Mouse (Mus musculus) forebrain, embryonic 13.5 days (tissue): ENCODE measurements around the gene Hdc. TPM values are rescaled to one million over a fixed set of nuclear protein-coding genes. Genes with fewer than 3 reads are reported as not detected.
A peak's percentile ranks its signal among the peaks of the same experiment; 100 is the strongest.

Experiments
- ATAC-seq: fragments of 200-750 bp; cut with Nextera tagmentation; 2 replicates; pipeline ENCODE4 v1.8.0; 2017
- H3K27ac ChIP-seq: fragments of 300-500 bp; sonication (generic); 2 replicates; pipeline ENCODE4 v1.5.1; 2015; ENCODE audit warnings: inconsistent platforms, mild to moderate bottlenecking, moderate library complexity
- H3K27me3 ChIP-seq: fragments of 300-500 bp; sonication (generic); 2 replicates; pipeline ENCODE4 v1.6.1; 2015; ENCODE audit warnings: mild to moderate bottlenecking, inconsistent platforms
- H3K36me3 ChIP-seq: fragments of 300-500 bp; sonication (generic); 2 replicates; pipeline ENCODE4 v1.6.1; 2015; ENCODE audit warnings: mild to moderate bottlenecking, inconsistent platforms; ENCODE audit not compliant: poor library complexity, severe bottlenecking
- H3K4me1 ChIP-seq: fragments of 300-500 bp; sonication (generic); 2 replicates; pipeline ENCODE4 v1.6.1; 2015; ENCODE audit warnings: inconsistent platforms
- H3K4me2 ChIP-seq: fragments of 300-500 bp; sonication (generic); 2 replicates; pipeline ENCODE4 v1.6.1; 2015; ENCODE audit warnings: inconsistent platforms, mild to moderate bottlenecking, moderate library complexity
- H3K4me3 ChIP-seq: fragments of 300-500 bp; sonication (generic); 2 replicates; pipeline ENCODE4 v1.5.1; 2015; ENCODE audit warnings: mild to moderate bottlenecking, inconsistent platforms
- H3K9ac ChIP-seq: fragments of 300-500 bp; sonication (generic); 2 replicates; pipeline ENCODE4 v1.6.1; 2015; ENCODE audit warnings: mild to moderate bottlenecking, inconsistent platforms
- H3K9me3 ChIP-seq: fragments of 300-500 bp; sonication (generic); replicated peaks from 2 replicates; pipeline ENCODE4 v1.6.1; 2016; ENCODE audit warnings: inconsistent platforms
- WGBS: fragments of 180-500 bp; shearing (Covaris S2); methylation state at CpG from one replicate; pipeline ENCODE4 v1.1.7; 2015; 5-methylcytosine and 5-hydroxymethylcytosine counted together
- polyA plus RNA-seq: library from polyadenylated mRNA; unstranded; fragments of >200 nt; fragmentation: Nextera tagmentation; extraction: Ambion mirVana; gene quantifications from 2 replicates; pipeline ENCODE4 v1.2.1, GENCODE M21; 2015

Gene Hdc
- polyA plus RNA-seq, 1 experiment from 2014 or later = 1.0 TPM

GRCm38 (mm10) chr2:126597279-126598241 lies 21.5 kb downstream of the Hdc start:
- Histone ChIP-seq H3K4me2 (no peak overlapping the region), H3K4me3 (no peak overlapping the region), H3K9ac (no peak overlapping the region), H3K9me3 (no peaks in the 10 kb centered on the region), H3K27ac (no peak overlapping the region), H3K27me3 (no peaks in the 10 kb centered on the region), H3K4me1 (no peaks in the 10 kb centered on the region), H3K36me3 (no peaks in the 10 kb centered on the region)
- ATAC-seq = no peak
- 87% methylated on average over 20 of the region's 20 CpGs for WGBS

DNA sequence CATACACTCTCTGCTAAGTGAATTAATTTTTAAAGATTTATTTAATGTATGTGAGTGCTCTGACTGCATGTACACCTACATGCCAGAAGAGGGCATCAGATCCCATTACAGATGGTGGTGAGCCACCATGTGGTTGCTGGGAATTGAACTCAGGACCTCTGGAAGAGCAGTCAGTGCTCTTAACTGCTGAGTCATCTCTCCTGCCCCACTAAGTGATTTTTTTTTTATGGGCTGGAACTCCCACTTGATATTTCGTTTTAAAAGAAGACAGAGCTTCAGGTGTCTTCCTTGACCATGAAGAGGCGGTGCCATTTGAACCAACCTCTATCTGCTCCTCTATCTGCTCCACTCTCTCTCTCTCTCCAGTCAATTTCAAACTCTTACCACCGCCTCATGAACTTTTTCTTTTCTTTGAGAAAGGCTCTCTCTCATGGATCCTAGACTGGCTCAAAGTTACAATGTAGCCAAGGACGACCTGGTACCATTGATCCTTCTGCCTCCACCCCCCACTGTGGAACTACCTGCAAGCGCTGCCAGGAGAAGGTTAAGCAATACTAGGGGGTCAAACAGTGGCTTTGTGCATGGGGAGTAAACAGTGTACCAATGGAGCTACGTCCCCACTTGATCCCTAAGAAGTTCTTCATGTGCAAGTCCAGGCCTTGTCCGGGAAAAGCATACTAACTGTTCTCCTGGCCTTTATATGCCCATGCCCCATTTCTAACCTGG lies 22.6 kb downstream of the Hdc start:
- 90% methylated on average over 7 of the region's 7 CpGs for WGBS
- no peak overlapping the region for H3K4me2 ChIP-seq
- H3K4me1 ChIP-seq = no peaks in the 10 kb centered on the region

DNA sequence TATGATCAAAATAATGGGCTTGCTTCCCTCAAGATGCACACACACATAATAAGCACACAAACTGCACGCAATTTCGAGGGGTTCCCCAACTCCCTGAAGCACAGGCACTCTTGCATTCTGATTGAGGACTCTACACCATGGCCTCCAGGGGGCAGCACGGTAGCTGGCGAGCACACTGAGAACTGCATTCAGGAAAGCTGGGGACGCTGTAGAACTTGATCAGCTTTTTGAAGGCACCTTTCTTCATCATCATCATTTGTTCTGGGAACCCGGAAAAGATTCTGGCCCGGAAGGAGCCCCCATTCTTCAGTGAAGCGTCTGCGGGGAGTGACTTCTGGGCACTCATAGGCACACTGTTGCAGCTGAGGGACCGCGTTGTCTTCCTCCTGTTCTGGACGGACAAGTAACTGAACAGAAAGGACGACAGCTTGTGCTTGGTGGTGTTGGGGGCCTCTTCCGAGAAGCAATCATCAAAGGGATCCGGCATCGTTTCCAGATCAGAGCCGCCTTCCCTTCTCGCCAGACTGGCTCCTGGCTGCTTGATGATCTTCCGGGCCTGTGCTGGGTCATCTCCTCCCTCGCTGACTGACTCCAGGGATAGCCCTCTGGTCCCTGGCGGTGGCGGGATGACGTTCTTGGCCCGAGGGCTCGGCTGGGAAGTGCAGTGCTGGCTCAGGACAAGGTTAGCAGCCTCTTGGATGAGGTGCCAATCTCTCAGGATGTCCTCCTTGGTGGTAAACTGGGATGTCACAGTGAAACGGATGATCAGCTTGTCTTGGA lies 25.1 kb downstream of the Hdc start:
- Histone ChIP-seq H3K27me3 (no peaks in the 10 kb centered on the region), H3K36me3 (no peaks in the 10 kb centered on the region), H3K4me2 (peak overlapping the region; percentile 56), H3K27ac (no peak overlapping the region), H3K9ac (peak overlapping the region; percentile 1; the same call in 1 of the 2 replicates), H3K4me3 (peak overlapping the region; percentile 25), H3K4me1 (no peaks in the 10 kb centered on the region), H3K9me3 (no peaks in the 10 kb centered on the region)
- ATAC-seq = peak; percentile 70
- 40% methylated on average over 26 of the region's 26 CpGs for WGBS

More for the DNA sequence above, 22.6 kb downstream of the Hdc start:
- ATAC-seq = no peak
- Histone ChIP-seq H3K9ac (no peak overlapping the region), H3K9me3 (no peaks in the 10 kb centered on the region), H3K4me3 (no peak overlapping the region), H3K36me3 (no peaks in the 10 kb centered on the region), H3K27me3 (no peaks in the 10 kb centered on the region), H3K27ac (no peak overlapping the region)

GRCm38 (mm10) chr2:126591304-126591703 lies 27.8 kb downstream of the Hdc start:
- Histone ChIP-seq H3K9ac (no peak overlapping the region), H3K36me3 (no peaks in the 10 kb centered on the region), H3K9me3 (no peaks in the 10 kb centered on the region), H3K27ac (no peak overlapping the region), H3K27me3 (no peaks in the 10 kb centered on the region), H3K4me2 (no peak overlapping the region), H3K4me3 (no peak overlapping the region), H3K4me1 (no peaks in the 10 kb centered on the region)
- 94% methylated on average over 4 of the region's 4 CpGs for WGBS
- no peak for ATAC-seq

DNA sequence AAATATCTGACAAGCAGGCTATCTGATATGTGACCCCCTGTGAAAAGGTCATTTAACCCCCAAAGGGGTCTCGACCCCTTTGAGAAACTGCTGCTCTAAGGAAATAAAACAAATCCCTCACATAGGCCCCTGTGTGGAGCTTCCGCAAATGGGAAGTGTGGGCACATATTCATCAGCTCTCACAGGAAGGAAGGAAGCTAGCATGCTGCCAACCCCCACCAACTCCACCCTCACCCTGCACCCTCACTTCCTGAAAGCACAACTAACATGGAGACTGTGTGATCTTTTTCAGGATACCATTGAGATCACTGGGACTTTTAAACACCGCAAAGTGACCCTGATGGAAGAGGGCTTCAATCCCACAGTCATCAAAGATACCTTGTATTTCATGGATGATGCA lies 31.6 kb downstream of the Hdc start:
- 87% methylated on average over 3 of the region's 3 CpGs for WGBS
- Histone ChIP-seq H3K9ac (no peak overlapping the region), H3K4me3 (no peak overlapping the region), H3K36me3 (no peaks in the 10 kb centered on the region), H3K27me3 (no peaks in the 10 kb centered on the region), H3K27ac (no peak overlapping the region), H3K4me2 (no peak overlapping the region), H3K9me3 (no peaks in the 10 kb centered on the region), H3K4me1 (no peaks in the 10 kb centered on the region)
- no peak for ATAC-seq

DNA sequence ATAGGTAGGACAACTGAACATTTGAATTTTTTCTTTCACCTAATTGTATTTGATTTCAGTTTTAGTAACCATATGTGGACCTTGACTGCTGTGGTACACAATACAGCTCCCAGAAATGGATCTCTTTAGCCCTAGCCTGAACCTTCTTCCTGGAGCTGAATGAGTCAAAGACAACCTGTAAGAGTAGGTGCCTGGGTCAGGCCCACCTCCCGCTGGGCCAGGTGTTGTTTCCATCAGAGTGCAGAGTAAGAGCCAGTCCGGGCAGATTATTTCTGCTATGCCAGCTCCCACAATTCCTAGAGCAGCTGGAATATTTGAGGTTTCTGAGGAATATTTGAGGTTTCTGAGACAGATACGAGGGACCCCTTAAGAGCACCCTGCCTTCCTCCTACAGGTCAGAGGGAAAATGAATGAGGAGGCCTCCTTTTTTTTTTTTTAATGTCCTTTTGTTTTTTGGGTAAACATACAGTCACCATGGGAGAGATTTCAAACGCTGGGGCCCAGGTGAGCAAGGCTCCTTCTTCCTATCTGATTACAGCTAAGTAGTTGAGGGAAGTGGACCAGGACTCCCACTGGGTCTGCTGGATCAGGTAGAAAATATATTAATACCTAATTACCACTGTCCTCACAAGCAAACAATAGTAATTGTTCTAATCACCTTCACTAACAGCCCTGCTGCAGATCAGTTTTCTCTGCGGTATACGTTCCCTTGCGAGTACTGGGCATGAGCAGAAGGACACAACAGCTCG lies 34.3 kb downstream of the Hdc start:
- H3K27me3 ChIP-seq = no peaks in the 10 kb centered on the region
- WGBS = 86% methylated on average over 8 of the region's 8 CpGs
- no peak for ATAC-seq
- no peak overlapping the region for H3K4me3 ChIP-seq
- H3K4me2 ChIP-seq = no peak overlapping the region
- no peak overlapping the region for H3K9ac ChIP-seq
- H3K36me3 ChIP-seq = no peaks in the 10 kb centered on the region
- H3K4me1 ChIP-seq = no peaks in the 10 kb centered on the region
- no peak overlapping the region for H3K27ac ChIP-seq
- H3K9me3 ChIP-seq = no peaks in the 10 kb centered on the region

DNA sequence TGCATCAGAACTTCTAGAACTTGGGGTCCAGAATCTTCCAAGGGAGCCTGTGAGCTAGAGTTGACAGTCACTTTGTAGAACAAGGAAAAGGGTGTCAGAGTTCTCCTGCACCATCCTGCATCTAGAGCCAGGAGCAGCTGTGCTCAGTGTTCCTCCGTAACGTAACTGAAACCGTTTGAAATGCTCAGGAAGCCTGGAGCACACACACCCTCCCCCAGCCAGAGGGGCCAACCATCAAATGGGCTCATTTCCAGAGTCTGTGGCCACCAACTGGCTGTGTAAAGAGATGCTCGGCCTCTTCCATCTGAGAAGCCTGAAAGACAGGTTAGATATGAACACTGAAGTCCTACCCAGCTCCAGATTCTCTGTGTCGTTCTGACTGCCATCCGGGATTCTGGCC lies 35.1 kb downstream of the Hdc start:
- H3K9me3 ChIP-seq = no peaks in the 10 kb centered on the region
- ATAC-seq = no peak
- H3K27ac ChIP-seq = no peak overlapping the region
- no peaks in the 10 kb centered on the region for H3K36me3 ChIP-seq
- no peak overlapping the region for H3K4me2 ChIP-seq
- no peaks in the 10 kb centered on the region for H3K4me1 ChIP-seq
- no peak overlapping the region for H3K9ac ChIP-seq
- no peaks in the 10 kb centered on the region for H3K27me3 ChIP-seq
- H3K4me3 ChIP-seq = no peak overlapping the region
- 85% methylated on average over 6 of the region's 6 CpGs for WGBS

- H3K9me3 ChIP-seq = no peaks in the 10 kb centered on the region
- WGBS = 100% methylated on average over 1 of the region's 1 CpGs
Observed at GRCm38 (mm10) chr2:126579282-126579681, 39.8 kb downstream of the Hdc start.

DNA sequence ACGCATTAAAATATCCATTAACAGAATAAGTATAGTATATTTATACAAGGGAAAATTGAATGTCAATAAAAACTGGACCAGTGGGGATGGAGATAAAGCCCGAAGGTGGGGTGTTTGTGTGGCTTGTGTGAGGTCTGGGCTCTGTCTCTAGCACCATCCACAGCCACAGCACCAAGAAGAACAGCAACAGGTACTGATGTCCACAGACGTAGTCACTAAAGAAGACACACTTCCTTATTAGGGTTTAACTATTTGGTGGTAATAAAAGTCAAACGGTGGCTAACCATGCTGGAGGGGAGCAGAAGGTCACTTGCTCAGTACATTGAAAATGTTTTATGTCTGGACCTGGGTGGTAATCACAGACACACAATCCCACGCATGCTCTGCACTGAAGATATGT lies 41.7 kb downstream of the Hdc start:
- Histone ChIP-seq H3K27me3 (no peaks in the 10 kb centered on the region), H3K36me3 (no peaks in the 10 kb centered on the region), H3K27ac (no peak overlapping the region), H3K4me2 (no peak overlapping the region), H3K4me1 (no peaks in the 10 kb centered on the region), H3K9me3 (no peaks in the 10 kb centered on the region), H3K4me3 (no peak overlapping the region), H3K9ac (no peak overlapping the region)
- no peak for ATAC-seq
- 92% methylated on average over 5 of the region's 5 CpGs for WGBS

More at GRCm38 (mm10) chr2:126579282-126579681, 39.8 kb downstream of the Hdc start:
- Histone ChIP-seq H3K27ac (no peak overlapping the region), H3K36me3 (no peaks in the 10 kb centered on the region), H3K4me3 (no peak overlapping the region), H3K4me2 (no peak overlapping the region), H3K4me1 (no peaks in the 10 kb centered on the region), H3K9ac (no peak overlapping the region), H3K27me3 (no peaks in the 10 kb centered on the region)
- no peak for ATAC-seq

GRCm38 (mm10) chr2:126575391-126576176 lies 43.5 kb downstream of the Hdc start:
- Histone ChIP-seq H3K4me1 (no peaks in the 10 kb centered on the region), H3K27me3 (no peaks in the 10 kb centered on the region)

DNA sequence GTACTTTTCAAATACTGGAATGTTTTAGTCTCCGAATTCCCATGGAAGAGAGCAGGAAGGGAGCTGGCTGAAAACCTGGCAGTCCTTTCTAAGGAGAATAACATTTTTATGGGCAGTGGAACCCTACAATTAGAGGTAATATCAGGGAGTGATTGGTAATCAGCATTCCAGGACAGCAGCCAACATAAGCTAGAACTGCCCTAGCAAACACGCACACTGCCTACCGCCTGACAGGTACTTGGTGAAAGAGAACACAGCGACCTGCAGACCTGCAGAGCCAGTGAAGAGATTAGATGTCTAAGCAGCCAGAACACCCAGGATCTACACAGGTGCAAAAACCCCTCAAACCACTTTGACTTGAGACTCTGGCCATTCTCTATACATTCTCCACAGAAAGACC lies 46.4 kb downstream of the Hdc start:
- 95% methylated on average over 4 of the region's 4 CpGs for WGBS
- no peaks in the 10 kb centered on the region for H3K36me3 ChIP-seq
- no peak overlapping the region for H3K4me3 ChIP-seq
- H3K9ac ChIP-seq = no peak overlapping the region
- H3K4me1 ChIP-seq = no peaks in the 10 kb centered on the region
- no peak overlapping the region for H3K4me2 ChIP-seq
- H3K27ac ChIP-seq = no peak overlapping the region
- H3K27me3 ChIP-seq = no peaks in the 10 kb centered on the region
- 0 out of 2 replicates have a peak, but pooled peaks cover 4% of the 10 kb centered on the region for H3K9me3 ChIP-seq
- ATAC-seq = no peak

More at GRCm38 (mm10) chr2:126575391-126576176, 43.5 kb downstream of the Hdc start:
- no peak overlapping the region for H3K4me3 ChIP-seq
- 0 out of 2 replicates have a peak, but pooled peaks cover 1% of the 10 kb centered on the region for H3K9me3 ChIP-seq
- H3K36me3 ChIP-seq = no peaks in the 10 kb centered on the region
- no peak for ATAC-seq
- H3K9ac ChIP-seq = no peak overlapping the region
- WGBS = 85% methylated on average over 11 of the region's 11 CpGs
- H3K27ac ChIP-seq = no peak overlapping the region
- no peak overlapping the region for H3K4me2 ChIP-seq
